Mouse (Mus musculus): Measurements from ENCODE around the gene Tmem80.

- TF ChIP-seq CTCF (conservative IDR thresholded peaks at IDR 0.05; ENCODE audit: low read length) (no peak), POU5F1 (IDR thresholded peaks at IDR 0.05; ENCODE audit: borderline replicate concordance, low read length) (no peak), NANOG (IDR thresholded peaks at IDR 0.05; ENCODE audit: borderline replicate concordance, low read length) (no peak)
Measured at GRCm38 (mm10) chr7:141292583-141293388, 34.8 kb upstream of the Tmem80 start.

Measured in E14TG2a.4 (cell line).